Mouse (Mus musculus) testis, postnatal 10 days (tissue): ENCODE measurements at regions not wholly inside any gene's neighbourhood (a gene's known extent, or its start where the extent isn't known, plus 50 kb on each side); places are given as distances from the start of the nearest gene placed in this dataset.
"Not testable (repeated sequence)": the region's sequence is repeated elsewhere in the genome, so short reads cannot be mapped to it uniquely, and the experiment has no call there.

Experiments
- DNase-seq: peaks from one replicate; pipeline ENCODE4 v3.0.0; 2021; ENCODE audit warnings: low spot score

- DNase-seq: not testable (repeated sequence)
These were observed 65.4 kb upstream of the B3galnt2 start for GRCm38 (mm10) chr13:13888847-13889246.

- peak; percentile 92 for DNase-seq
These were observed 64.8 kb upstream of the B3galnt2 start for GRCm38 (mm10) chr13:13889297-13890120.

- not testable (repeated sequence) for DNase-seq
These were observed 52.1 kb upstream of the B3galnt2 start for GRCm38 (mm10) chr13:13902186-13902585.
